In genomic region chr2:31206211-31206610, GRCm38 (mm10) we compare ENCODE assay signal across 15 mouse cellular contexts. TPM values are rescaled to one million over a fixed set of nuclear protein-coding genes. Genes with fewer than 3 reads are reported as not detected.
DNase-seq lines count a peak whose midpoint lies in the region; ATAC-seq and TF ChIP-seq lines count a peak whose summit lies in the region.
"Had no signal": no experiment of that assay in that cellular context is flagged by ENCODE, and none has a peak within 500 bp of the region (broad histone marks: within the 10 kb centered on the region; RNA-seq: fewer than 3 reads in every experiment).

No protein-coding gene starts in this region.

- no peaks in the 10 kb centered on the region for H3K9me3 ChIP-seq in heart, embryonic 10.5 days
- no peaks in the 10 kb centered on the region for H3K9me3 ChIP-seq in midbrain, embryonic 13.5 days
- H3K9me3 ChIP-seq in midbrain, embryonic 16.5 days (replicated peaks; ENCODE audit: control insufficient read depth, low read length, poor library complexity, severe bottlenecking) = no peaks in the 10 kb centered on the region
- H3K9me3 ChIP-seq in hindbrain, embryonic 15.5 days = no peaks in the 10 kb centered on the region
- H3K9me3 ChIP-seq in stomach, postnatal 0 days (ENCODE audit: control insufficient read depth, low read length) = no peaks in the 10 kb centered on the region
- H3K9me3 ChIP-seq: intestine, embryonic 15.5 days; limb, embryonic 15.5 days had no signal

- no peak overlapping the region for H3K4me3 ChIP-seq in heart, embryonic 10.5 days
- no peak overlapping the region for H3K4me3 ChIP-seq in midbrain, embryonic 13.5 days (replicated peaks)
- no peak overlapping the region for H3K4me3 ChIP-seq in midbrain, embryonic 16.5 days (ENCODE audit: low read depth, low read length)
- no peak overlapping the region for H3K4me3 ChIP-seq in hindbrain, embryonic 15.5 days
- no peak overlapping the region for H3K4me3 ChIP-seq in stomach, postnatal 0 days (ENCODE audit: low read depth, low read length)
- H3K4me3 ChIP-seq: intestine, embryonic 15.5 days; limb, embryonic 15.5 days had no signal

- H3K4me1 ChIP-seq in heart, embryonic 10.5 days = peaks cover 91% of the 10 kb centered on the region
- H3K4me1 ChIP-seq in midbrain, embryonic 13.5 days (replicated peaks) = peaks cover 56% of the 10 kb centered on the region
- H3K4me1 ChIP-seq in midbrain, embryonic 16.5 days (ENCODE audit: control insufficient read depth, insufficient read depth, low read length) = peaks cover 23% of the 10 kb centered on the region
- H3K4me1 ChIP-seq in hindbrain, embryonic 15.5 days (replicated peaks) = peaks cover 46% of the 10 kb centered on the region
- no peaks in the 10 kb centered on the region for H3K4me1 ChIP-seq in stomach, postnatal 0 days (replicated peaks; ENCODE audit: control insufficient read depth, insufficient read depth)

- H3K27me3 ChIP-seq in heart, embryonic 10.5 days (ENCODE audit: insufficient read depth, poor library complexity, severe bottlenecking) = no peaks in the 10 kb centered on the region
- no peaks in the 10 kb centered on the region for H3K27me3 ChIP-seq in midbrain, embryonic 13.5 days
- H3K27me3 ChIP-seq in midbrain, embryonic 16.5 days (ENCODE audit: control insufficient read depth, insufficient read depth, low read depth, low read length) = no peaks in the 10 kb centered on the region
- H3K27me3 ChIP-seq in hindbrain, embryonic 15.5 days = no peaks in the 10 kb centered on the region
- no peaks in the 10 kb centered on the region for H3K27me3 ChIP-seq in stomach, postnatal 0 days (ENCODE audit: control insufficient read depth, insufficient read depth, low read length)
- H3K27me3 ChIP-seq: intestine, embryonic 15.5 days; limb, embryonic 15.5 days had no signal

- intact Hi-C loops in heart, postnatal 36 days (cut with DNase I) = no loop called here

- no peak overlapping the region for H3K9ac ChIP-seq in midbrain, embryonic 13.5 days (replicated peaks)
- no peak overlapping the region for H3K9ac ChIP-seq in midbrain, embryonic 16.5 days (ENCODE audit: low read depth, low read length)
- H3K9ac ChIP-seq in hindbrain, embryonic 15.5 days = no peak overlapping the region
- H3K9ac ChIP-seq in stomach, postnatal 0 days (ENCODE audit: low read length) = no peak overlapping the region
- H3K9ac ChIP-seq: intestine, embryonic 15.5 days; limb, embryonic 15.5 days; liver, postnatal 0 days had no signal

- no peak overlapping the region for H3K4me2 ChIP-seq in midbrain, embryonic 13.5 days (replicated peaks)
- H3K4me2 ChIP-seq in midbrain, embryonic 16.5 days (ENCODE audit: low read length) = no peak overlapping the region
- no peak overlapping the region for H3K4me2 ChIP-seq in hindbrain, embryonic 15.5 days
- H3K4me2 ChIP-seq in stomach, postnatal 0 days (replicated peaks; ENCODE audit: low read depth) = no peak overlapping the region
- H3K4me2 ChIP-seq: intestine, embryonic 15.5 days; limb, embryonic 15.5 days had no signal

- TF ChIP-seq CTCF in stomach, postnatal 0 days (IDR thresholded peaks at IDR 0.05; ENCODE audit: low read depth) = no peak

- no peak for ATAC-seq in midbrain, embryonic 13.5 days
- ATAC-seq in midbrain, embryonic 16.5 days = no peak
- ATAC-seq in hindbrain, embryonic 15.5 days (ENCODE audit: low FRiP score, low read depth) = no peak
- 0 out of 2 replicates have a peak, but pooled peaks have one; percentile 45 for ATAC-seq in stomach, postnatal 0 days (ENCODE audit: low FRiP score, low TSS enrichment)
- ATAC-seq: intestine, embryonic 15.5 days had no signal

- DNase-seq in heart, embryonic 10.5 days (ENCODE audit: low spot score) = no peak
- no peak for DNase-seq in heart, postnatal 36 days
- no peak for DNase-seq in stomach, postnatal 0 days (ENCODE audit: low spot score)
- no peak for DNase-seq in gastrocnemius, postnatal 25 days
- DNase-seq in kidney, postnatal 4 days = no peak
- DNase-seq: adrenal gland, postnatal 25 days; cerebellum, postnatal 10 days; lung, postnatal 36 days had no signal

- H3K27ac ChIP-seq in heart, embryonic 10.5 days = peak overlapping the region; percentile 82
- peak overlapping the region; percentile 27 for H3K27ac ChIP-seq in midbrain, embryonic 13.5 days
- no peak overlapping the region for H3K27ac ChIP-seq in midbrain, embryonic 16.5 days (ENCODE audit: low read length)
- H3K27ac ChIP-seq in hindbrain, embryonic 15.5 days (replicated peaks) = peak overlapping the region; percentile 52; the same call in 1 of the 2 replicates
- 0 out of 2 replicates have a peak overlapping the region, but pooled peaks have one; percentile 13 for H3K27ac ChIP-seq in stomach, postnatal 0 days (replicated peaks)
- H3K27ac ChIP-seq: intestine, embryonic 15.5 days; limb, embryonic 15.5 days had no signal

- peaks cover 51% of the 10 kb centered on the region for H3K36me3 ChIP-seq in heart, embryonic 10.5 days
- peaks cover 40% of the 10 kb centered on the region for H3K36me3 ChIP-seq in midbrain, embryonic 13.5 days
- H3K36me3 ChIP-seq in midbrain, embryonic 16.5 days (ENCODE audit: control insufficient read depth, insufficient read depth, low read length) = no peaks in the 10 kb centered on the region; the same call in none of the 2 replicates
- peaks cover 23% of the 10 kb centered on the region; the same call in 1 of the 2 replicates for H3K36me3 ChIP-seq in hindbrain, embryonic 15.5 days
- H3K36me3 ChIP-seq in stomach, postnatal 0 days (ENCODE audit: control insufficient read depth, insufficient read depth, low read length) = peaks cover 21% of the 10 kb centered on the region

- 82% methylated on average over 4 of the region's 4 CpGs for WGBS in heart, embryonic 10.5 days
- 88% methylated on average over 4 of the region's 4 CpGs for WGBS in midbrain, embryonic 13.5 days
- 77% methylated on average over 4 of the region's 4 CpGs for WGBS in midbrain, embryonic 16.5 days
- WGBS in hindbrain, embryonic 15.5 days = 50% methylated on average over 4 of the region's 4 CpGs
- 56% methylated on average over 4 of the region's 4 CpGs for WGBS in stomach, postnatal 0 days

- TF ChIP-seq EP300 in stomach, postnatal 0 days (optimal IDR thresholded peaks at IDR 0.05) = no peak

RNA-seq across cellular contexts. Expression of gene Ncs1, which starts 39.4 kb away (rescaled TPM):
- 44.7 and 51.8 TPM in 2 replicates for polyA plus RNA-seq in heart, embryonic 10.5 days (2016; fragmentation: Nextera tagmentation; extraction: Ambion mirVana)
- 10 to 100 TPM in 1 of 2 experiments, 1 to 10 TPM in 1; 9.5 to 10.5 TPM for total RNA-seq in heart, postnatal 36 days (2021)
- polyA plus RNA-seq in midbrain, embryonic 13.5 days (2015; fragmentation: Nextera tagmentation; extraction: Ambion mirVana) = 116 and 120 TPM in 2 replicates
- 148 and 164 TPM in 2 replicates for polyA plus RNA-seq in midbrain, embryonic 16.5 days (2015; fragmentation: Nextera tagmentation; extraction: Ambion mirVana)
- 168 and 183 TPM in 2 replicates for polyA plus RNA-seq in hindbrain, embryonic 15.5 days (2015; fragmentation: Nextera tagmentation; extraction: Ambion mirVana)
- 9.8 and 10.1 TPM in 2 replicates for polyA plus RNA-seq in stomach, postnatal 0 days (2015; fragmentation: Nextera tagmentation; extraction: Ambion mirVana)
- 1 to 10 TPM; 4.7 to 4.8 TPM for total RNA-seq in gastrocnemius, postnatal 25 days (2021)
- total RNA-seq: neutrophil, adult 5-6 weeks had no signal

RNA-seq across cellular contexts. Expression of gene Gpr107, which starts 54.1 kb away (rescaled TPM):
- polyA plus RNA-seq in heart, embryonic 10.5 days (2016; fragmentation: Nextera tagmentation; extraction: Ambion mirVana) = 35.9 and 37.4 TPM in 2 replicates
- 10 to 100 TPM; 30.3 to 38.7 TPM for total RNA-seq in heart, postnatal 36 days (2021)
- polyA plus RNA-seq in midbrain, embryonic 13.5 days (2015; fragmentation: Nextera tagmentation; extraction: Ambion mirVana) = 37.5 and 40.0 TPM in 2 replicates
- 34.9 and 43.6 TPM in 2 replicates for polyA plus RNA-seq in midbrain, embryonic 16.5 days (2015; fragmentation: Nextera tagmentation; extraction: Ambion mirVana)
- 38.0 and 39.0 TPM in 2 replicates for polyA plus RNA-seq in hindbrain, embryonic 15.5 days (2015; fragmentation: Nextera tagmentation; extraction: Ambion mirVana)
- 23.7 and 25.4 TPM in 2 replicates for polyA plus RNA-seq in stomach, postnatal 0 days (2015; fragmentation: Nextera tagmentation; extraction: Ambion mirVana)
- total RNA-seq in gastrocnemius, postnatal 25 days (2021) = 10 to 100 TPM; 24.1 to 24.8 TPM
